Mouse (Mus musculus) spleen, adult 2 months (tissue): ENCODE results near the gene Cdv3.

Source experiments
- CTCF ChIP-seq: fragments of 200-500 bp; IDR thresholded peaks from 2 replicates; pipeline ENCODE4 v1.5.1; 2011; ENCODE audit warnings: mild to moderate bottlenecking, inconsistent platforms; ENCODE audit not compliant: insufficient read depth, insufficient read length, insufficient replicate concordance; ENCODE audit errors: extremely low read depth
- POLR2A ChIP-seq: fragments of 200-500 bp; IDR thresholded peaks from 2 replicates; pipeline ENCODE4 v1.6.1; 2011; ENCODE audit warnings: low read depth, low read length, inconsistent platforms

GRCm38 (mm10) chr9:103372271-103373010 is 6.8 kb upstream of the Cdv3 start:
- TF ChIP-seq CTCF (no peak), POLR2A (no peak)
